Mouse (Mus musculus): ENCODE results near the gene Cldn7.
"Not testable (repeated sequence)": the region's sequence is repeated elsewhere in the genome, so short reads cannot be mapped to it uniquely, and the experiment has no call there.

Cldn7 gene

DNA sequence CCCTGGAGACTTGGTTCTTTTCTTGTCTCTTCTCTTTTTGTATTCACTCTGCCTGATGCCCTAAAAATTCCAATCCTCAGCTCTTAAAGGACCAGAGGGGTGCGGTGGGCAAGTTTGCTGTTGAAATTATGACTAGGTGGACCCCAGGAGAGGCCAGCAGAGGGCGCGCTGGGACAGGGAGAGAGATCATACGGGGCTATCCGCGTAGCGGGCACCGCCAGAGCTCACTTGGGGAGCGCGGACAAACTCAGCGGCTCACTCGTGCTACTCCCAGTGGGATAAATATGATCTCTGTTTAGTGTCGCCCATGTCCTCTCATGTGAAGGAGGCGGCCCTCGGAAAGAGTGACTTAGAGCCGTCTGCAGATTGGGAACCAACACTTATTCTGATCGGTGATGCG lies 30.4 kb upstream of the Cldn7 start:
- DNase-seq: peak; percentile 99

DNA sequence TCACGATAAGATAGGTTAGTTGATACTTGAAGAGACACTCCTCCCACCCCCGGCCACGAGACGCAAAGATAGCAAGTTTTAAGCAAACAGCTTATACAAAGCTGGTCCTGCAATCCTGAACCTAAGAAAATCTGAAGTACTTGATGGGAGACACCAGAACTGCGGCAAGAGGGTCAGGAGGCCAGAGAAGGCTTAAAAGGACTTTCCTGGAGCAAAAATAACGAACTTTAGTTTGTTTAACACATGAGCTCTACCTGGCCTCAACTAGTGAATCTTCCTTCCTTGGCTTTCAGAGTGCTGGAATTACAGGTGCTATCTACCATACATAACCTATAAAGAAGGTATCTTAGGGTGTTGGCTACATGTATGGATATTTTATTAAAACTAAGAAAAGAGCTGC lies 29.9 kb upstream of the Cldn7 start:
- no peak for DNase-seq

DNA sequence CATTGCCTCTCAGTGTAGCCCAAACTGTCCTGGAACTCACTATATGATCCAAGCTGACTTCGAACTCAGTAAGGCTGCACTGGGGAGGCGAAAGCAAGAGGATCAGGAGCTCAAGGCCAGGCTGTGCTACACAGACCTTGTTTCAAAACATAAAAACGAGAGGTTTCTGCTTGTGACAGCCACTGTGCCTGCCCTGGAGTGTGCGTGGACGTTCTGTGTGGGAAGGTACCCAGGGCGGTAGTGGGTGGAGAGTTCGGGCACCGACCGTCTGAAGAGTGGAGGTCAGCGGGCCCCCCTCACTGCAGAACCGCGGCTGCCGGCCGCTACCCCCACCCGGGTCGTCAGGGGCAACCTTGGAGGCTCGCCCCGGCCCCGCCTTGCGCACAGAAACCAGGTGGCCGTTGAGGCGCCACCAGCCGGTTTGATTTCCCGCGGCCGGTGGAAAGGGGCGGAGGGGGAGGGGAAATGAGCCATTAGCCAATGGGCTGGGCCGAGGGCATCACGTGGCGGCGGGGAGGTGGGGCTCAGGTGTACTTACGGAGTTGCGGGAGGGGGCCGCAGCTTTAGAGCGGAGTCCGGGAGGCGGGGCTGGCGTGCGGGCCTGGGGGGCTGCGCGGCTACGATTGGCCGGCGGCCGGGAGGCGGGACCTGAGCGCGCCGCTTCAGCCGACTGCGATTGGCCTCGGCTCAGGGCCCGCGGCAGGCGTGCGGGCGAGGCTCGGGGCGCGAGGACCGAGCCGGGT lies 29.3 kb upstream of the Cldn7 start, which contains the start of gene Ybx2:
Gene Ybx2, plus strand, starts transcription at position 660 of the 743 bp plus-strand sequence.
- peak; percentile 94 for DNase-seq

DNA sequence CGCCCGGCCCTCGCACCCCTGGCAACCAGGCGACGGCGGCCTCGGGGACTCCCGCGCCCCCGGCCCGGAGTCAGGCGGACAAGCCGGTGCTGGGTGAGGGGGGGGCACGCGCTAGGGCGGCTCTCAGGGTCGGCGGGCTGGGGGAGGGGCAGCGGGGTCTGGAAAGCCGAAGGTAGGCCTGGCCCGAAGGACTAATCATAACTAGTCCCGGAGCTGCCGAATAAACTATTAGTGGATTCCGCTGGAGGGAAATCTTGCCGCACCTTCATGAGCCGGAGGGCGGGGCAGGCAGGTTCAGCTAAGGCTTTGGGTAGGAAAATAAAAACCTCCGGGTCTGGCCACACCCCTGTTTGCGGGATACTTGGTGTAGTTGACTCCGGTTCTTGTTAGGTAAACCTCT lies 28.4 kb upstream of the Cldn7 start:
- peak; percentile 64 for DNase-seq

DNA sequence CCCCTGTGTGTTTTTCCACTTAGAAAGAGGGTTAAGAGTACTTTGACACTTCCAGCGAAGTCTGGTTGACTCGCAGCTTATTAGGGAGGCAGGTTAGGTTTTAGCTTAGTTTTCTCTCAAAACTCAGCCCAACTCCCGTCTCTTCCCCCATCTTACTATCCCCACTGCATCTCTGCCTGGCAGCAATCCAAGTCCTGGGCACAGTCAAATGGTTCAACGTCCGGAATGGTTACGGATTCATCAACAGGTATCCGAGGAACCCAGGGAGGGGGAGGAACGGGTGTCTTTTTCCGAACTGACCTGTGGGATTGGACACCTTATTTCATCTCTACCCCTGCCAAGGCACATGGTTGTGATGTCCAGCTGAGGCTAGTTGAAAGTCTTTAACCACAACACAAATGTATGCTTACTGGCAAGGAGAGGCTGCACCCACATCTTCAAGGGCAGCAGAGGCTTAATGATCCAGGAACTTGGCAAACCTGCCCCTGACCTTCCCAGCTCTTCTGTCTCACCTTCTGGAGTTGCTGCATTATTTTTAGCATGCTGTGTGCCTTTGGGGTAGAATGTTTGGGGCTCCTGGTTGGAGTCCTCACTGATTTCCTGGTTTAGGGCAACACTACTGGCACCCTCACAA lies 27.7 kb upstream of the Cldn7 start:
- no peak for DNase-seq

DNA sequence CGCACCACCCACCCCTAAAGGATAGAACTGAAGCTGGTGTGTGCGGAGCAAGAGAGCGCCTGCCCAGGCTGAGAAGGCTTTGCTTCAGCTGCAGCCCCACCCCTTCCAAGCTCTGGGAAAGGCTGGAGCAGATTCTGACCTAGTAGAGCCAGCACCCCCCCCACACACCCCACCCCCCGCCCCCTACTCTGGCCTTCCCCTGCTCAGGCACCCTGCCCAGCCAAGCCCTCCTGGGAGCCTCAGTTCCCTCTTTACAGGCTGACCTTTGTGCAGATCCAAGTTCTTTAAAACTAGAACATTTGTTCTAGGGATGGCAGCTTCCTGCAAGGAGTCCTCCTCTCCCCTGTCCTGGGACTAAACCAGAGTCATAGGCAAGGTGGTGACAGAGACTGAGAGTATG lies 27.2 kb upstream of the Cldn7 start:
- DNase-seq: no peak

DNA sequence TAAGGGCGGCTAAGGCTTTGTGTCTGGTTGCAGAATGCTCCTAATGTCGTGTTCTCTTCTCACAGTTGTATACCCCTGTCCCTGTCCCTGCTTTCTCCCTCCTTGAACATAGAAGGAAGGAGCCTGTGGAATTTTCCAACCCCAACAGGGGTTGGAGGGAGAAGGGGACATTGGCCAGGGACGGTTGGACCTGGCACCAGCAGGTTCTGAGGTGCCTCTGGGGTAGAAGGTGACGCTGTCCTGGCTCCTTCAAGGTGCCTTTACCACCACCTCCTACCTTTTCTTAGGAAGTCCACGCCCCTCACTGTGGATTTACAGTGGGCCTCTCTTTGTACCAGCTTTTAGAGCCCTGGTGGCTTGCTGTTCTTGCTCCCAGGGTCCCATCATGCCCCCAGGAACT lies 26.7 kb upstream of the Cldn7 start:
- DNase-seq: no peak

DNA sequence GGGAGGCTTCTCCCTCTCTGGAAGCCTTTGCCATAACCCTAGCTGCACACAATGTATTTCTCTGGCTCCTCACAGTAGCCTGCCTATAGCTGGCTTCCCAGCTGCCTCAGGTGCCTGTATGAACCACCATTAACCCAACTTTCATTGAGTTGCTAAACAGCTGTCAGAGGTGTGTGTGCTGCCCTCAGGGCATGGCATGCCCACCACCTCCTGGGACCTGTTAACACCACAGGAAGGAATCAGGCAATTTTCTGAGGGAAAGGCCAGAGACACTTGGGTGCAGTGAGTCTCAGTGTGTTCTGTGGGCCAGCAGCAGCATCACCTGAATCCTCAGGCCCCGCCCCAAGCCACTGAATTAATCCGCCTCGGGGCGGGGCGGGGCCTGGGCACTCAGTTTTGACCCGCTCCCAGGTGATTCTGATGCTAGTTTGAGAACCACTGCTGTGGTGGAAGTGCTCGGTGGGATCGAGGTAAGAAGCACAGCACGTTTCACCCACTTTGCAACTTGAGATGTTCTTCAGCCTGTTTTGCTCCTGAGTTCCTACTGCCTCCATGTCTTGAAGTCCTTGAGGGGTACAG lies 26.1 kb upstream of the Cldn7 start:
- DNase-seq: no peak

DNA sequence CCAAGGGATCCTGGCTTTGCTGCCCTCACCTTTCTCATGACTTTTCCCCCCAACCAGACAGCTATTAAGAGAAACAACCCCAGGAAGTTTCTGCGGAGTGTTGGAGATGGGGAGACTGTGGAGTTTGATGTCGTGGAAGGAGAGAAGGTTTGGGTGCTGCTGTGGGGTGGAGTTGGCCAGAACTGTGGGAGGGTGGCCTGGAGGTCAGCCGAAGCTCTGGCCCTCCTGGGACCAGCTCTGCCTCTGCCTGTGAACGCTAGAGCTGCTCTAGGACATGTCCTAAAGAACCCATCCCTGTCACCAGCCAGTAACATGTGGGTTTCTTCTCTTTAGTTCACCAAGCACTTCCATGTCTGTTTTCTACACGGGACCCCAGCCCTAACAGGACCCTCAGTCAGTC lies 25.4 kb upstream of the Cldn7 start:
- DNase-seq: no peak

DNA sequence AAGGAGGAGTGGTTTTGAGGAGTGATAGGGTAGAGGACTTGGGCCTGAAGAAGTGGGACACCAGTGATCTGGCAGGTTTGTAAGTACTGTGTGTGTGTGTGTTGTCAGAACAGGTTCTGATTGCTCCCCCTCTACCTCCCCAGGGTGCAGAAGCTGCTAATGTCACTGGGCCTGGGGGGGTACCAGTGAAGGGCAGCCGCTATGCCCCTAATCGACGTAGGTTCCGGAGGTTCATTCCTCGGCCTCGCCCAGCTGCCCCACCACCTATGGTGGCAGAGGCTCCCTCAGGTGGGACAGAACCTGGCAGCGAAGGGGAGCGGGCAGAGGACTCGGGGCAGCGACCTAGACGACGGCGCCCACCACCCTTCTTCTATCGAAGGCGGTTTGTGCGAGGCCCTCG lies 24.8 kb upstream of the Cldn7 start:
- no peak for DNase-seq

DNA sequence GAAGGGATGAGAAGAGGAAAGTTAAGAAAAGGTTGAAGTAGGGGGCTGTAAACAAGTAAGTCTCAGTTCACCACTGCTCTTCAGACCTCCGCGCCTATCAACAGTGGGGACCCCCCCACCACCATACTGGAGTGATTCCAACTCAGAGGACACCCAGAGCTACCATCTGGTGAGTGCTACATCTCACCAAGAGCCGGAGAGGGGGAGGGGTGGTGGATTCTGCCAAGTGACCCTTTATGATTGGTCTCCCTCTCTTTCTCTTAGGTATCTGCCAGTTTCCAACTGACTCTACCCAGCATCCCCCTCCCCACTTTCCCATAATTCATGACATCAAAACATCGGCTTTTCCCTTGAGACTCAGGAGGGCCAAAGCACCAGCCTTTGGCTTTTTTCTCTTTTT lies 23.6 kb upstream of the Cldn7 start:
- no peak for DNase-seq

DNA sequence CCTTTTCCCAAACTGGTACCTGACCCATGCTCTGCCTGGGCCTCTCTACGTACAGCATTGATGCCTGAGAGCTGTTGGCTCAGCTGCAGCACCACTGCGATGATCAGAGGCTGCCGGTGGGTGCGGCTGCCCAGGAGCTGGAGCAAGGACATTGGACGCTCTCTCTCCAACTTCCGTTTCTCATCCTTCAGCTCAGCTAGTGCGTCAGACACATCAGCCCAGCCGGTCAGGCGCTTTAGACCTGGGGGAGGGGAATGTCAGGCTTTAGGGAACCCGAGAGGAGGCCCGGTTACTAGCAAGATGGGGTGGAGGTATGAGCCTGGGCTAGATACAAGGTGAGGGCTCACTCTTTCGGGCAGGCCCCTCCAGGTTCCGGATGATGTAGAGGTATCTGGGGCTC lies 19.4 kb upstream of the Cldn7 start:
- DNase-seq: no peak

DNA sequence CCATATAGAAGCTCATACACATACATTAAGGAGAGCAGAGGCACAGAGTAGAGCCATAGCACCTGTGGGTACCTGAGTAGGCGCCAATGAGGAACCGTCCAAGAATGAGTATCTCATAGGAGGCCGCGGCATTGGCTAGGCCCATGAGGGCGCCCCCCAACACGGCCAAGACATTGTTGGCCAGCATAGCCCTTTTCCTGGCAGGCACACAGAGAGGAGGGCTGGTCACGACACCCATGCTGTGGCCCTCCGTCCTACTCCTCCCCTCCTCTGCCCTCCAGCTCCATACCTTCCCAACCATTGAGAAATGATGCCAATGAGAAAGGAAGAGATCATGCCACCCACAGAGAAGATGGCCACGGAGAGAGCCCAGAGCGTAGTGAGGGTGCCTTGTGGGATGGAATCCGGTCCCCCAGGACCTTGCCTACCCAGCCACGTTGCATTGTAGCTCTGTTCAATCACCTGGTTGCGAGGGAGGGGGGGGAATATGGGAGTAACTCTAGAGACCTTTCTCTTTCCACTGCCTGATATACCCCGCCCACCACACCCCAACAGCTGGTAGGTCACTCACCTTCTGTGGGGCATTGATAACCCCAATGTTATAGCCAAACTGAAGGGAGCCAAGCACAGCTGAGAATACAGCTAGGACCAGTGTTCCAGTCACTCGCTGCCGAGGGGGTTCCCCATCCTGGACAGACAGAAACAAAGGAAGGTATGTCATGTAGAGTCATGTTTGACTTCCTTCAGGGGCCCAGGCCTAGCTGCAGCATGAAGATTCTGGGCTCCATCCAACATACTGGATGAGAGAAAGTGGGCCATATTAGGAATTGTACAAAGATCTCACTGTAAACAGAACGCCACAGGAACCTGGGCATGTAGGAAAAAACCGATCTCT lies 18.3 kb upstream of the Cldn7 start:
- no peak for DNase-seq

DNA sequence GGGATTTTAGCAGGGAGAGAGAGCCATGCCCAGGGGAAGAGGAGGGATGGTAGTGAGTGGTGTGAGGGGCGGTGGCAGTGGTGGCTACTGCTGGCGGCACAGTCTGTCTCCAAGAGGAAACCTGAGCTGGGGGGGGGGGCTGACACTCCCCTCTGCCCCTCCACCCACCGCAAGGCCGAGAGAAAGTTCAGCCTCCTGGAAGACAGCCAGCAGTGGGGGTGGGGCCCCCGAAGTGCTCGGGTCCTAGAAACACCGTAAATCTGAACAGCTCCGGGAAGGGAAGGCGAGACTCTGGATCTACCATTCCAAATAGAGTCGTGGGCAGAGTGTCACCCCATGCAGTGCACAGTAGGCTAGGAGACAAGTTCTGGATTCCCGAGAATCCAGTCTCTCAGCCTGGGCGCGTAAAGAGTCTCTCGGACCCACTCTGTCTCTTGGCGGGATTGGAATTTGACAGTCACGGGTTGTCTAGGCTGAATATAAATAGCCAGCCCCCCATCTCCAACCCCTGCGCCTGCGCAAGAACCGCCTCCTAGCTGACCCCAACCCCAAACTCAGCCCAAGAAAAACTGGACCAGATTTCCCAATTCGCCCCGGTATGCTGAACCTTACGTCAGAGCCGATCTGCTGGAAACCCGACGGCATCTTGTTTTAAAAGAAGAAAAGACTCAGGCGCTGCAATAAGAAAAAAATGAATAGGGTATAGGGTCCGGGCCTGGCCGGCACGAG lies 17.1 kb upstream of the Cldn7 start:
- DNase-seq: no peak

DNA sequence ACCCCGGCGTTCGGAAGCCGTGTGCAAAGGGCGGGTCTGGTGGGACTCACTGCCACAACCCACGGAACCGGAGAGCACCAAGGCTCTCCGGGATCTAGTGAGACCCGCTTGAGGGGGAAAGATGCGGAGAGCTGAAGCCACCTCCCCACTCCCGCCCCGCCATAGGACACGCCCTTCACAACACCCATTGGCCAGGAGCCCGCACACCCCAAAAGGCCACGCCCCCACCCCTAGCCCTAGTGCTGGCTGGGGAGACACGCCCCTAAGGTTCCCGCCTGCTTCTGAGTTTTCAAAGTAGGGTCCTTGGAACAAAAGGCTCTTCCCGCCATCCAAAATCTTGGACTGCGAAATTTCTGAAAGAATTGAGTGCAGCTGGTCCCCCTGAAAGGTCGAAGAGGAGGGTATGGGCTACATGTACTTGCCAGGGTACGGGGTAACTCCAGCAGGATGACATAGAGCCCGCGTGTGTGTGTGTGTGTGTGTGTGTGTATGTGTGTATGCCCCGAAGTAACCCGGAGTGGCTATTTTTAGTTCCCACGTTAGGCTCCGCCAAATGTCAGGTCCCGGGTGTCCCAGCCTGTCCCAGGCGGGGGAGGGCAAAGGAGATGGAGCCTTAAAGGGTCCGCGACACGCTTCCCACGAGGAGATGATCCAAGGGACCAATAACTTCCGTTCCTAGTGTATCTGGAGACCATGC lies 16.4 kb upstream of the Cldn7 start, which contains the start of gene Slc2a4:
Gene Slc2a4, minus strand, starts transcription at position 123 of the 697 bp plus-strand sequence.
- peak; percentile 98 for DNase-seq

DNA sequence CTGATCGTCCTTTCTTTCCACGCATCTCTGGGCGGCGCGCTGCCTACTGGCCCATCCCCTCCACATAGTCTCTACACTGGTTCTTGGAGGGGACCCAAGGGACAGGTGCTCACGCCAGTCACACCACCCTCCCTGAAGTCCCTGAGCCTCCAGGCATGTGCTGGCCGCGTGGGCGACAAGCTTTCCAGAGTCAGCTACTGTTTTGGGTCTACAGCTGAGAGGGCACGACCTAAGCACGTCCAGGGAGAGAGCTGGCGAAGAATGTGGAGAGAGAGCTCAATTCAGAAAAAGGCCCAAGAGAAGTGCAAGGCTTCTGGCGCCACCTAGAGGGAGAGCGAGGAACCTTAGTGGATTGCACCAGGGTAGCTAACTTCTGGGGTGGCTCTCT lies 15.8 kb upstream of the Cldn7 start:
- DNase-seq: peak; percentile 93

DNA sequence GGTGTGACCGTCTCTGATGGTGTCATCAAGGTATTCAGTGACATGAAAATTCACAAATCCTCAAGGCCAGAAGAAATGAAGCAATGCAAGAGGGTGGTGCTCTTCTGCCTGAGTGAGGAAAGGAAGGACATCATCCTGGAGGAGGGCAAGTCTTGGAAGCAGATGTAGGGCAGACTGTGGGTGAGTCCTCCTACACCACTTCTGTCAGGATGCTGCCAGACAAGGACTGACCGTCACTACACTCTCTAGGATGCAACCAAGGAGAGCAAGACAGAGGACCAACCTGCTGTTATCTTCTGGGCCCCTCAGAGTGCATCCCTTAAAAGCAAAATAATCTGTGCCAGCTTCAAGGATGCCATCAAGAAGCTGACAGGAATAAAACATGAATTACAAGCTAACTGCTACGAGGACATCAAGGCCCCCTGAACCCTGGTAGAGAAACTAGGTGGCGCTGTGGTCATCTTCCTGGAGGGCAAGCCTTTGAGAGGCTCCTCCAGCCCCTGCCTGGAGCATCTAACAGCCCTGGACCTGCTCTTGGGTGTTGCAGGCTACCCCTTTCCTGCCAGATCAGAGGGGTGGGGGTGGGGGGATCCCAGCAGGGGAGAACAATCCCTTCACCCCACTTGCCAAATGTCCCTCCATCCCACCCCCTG lies 13.6 kb upstream of the Cldn7 start:
- peak; percentile 63 for DNase-seq

DNA sequence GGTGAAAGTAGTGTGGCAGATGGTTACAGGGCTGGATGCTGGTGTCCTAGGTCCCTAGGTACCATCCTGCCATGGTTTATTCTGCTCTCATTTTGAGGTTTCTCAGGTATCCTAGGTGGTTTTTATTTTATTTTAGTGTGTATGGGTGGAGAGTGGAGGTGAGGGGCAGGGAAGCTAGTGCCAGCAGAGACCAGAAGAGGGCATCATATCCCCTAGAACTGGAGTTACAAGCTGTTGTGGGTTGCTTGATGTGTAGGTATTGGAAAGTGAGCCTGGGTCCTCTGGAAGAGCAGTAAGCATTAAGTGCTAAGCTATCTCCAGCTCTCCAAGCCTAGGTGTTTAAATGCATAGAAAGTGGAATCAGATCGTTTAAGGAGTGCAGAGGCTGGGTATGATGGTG lies 12.3 kb upstream of the Cldn7 start:
- DNase-seq: no peak

DNA sequence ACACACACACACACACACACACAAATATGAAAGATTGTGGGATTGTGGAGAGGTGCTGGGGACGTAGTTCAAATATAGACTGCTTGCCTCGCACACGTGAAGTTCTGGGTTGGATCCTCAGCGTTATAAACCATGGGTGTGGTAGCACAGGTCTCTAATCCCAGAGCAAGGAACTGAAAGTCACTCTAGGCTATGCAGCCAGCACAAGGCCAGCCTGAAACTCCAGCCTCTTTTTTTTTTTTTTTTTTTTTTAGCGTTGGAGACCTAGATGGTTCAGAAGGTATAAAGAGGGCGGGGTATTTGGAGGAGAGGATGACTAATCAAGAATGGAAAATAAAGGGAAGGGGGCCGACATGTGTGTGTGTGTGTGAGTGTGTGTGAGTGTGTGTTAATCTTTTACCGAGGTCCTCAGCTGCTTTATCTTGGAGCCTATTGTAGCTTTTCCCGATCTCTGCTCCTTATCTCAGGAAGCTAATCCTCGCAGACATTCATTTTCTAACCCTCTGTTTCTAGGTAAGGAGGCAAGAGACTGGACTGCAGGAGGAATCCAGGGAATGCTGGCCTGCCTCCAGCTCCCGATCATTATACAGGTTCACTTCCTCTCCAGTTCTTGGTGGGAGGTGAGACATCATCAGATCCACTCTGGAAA lies 11.2 kb upstream of the Cldn7 start:
- no peak for DNase-seq

DNA sequence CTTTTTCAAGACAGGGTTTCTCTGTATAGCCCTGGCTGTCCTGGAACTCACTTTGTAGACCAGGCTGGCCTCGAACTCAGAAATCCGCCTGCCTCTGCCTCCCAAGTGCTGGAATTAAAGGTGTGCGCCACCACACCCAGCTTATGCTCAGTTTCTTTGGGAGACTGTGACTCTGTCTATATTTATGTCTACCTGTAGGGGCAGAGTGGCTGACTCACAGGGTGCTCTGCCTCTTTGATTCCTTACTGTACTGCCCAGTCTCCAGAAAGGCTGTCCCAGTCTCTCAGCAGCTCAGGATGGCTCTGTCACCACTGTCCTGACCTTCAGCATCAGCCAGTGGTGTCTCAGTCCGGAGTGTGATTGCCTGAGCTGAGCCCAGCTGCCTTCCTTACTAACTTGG lies 9.0 kb upstream of the Cldn7 start:
- not testable (repeated sequence) for DNase-seq

DNA sequence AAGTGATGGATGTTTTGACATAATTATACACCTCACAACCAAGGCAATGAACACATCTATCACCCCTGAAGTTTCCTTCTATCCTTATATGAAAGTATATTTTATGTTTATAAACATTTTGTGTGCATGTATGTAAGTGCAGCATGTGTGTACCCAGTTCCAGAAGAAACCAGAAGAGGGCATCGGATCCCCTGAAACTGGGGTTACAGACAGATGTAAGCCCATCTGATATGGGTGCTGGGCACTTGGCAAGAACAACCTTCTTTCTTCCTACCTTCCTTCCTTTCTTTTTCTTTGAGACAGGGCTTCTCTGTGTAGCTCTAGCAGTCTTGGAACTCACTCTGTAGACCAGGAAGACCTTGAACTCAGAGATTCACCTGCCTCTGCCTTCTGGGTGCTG lies 8.4 kb upstream of the Cldn7 start:
- DNase-seq: no peak
